Mouse (Mus musculus): ENCODE results near the gene Rrp1. TPM values are rescaled to one million over a fixed set of nuclear protein-coding genes. Genes with fewer than 3 reads are reported as not detected.

Rrp1 gene
- polyA plus RNA-seq, 1 experiment = 132 TPM

DNA sequence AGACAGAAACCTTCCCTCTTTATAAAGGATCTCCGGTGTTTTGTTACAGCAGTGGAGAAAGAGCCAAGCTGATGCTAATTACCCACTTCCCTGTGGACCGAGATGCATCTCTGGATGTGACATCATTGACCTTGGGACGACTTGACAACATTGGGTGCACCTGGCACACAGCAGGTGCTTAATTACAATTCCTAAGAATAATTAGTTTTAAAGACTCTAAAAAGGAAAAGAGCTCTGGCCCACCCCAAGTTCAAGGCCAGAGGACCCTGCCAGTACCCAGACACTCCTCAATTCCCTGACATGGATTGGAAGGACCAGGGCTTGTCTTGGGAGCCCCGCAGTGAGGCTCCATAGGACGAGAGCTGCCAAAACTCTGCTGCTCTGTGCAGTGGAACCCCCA is 28.8 kb upstream of the Rrp1 start:
- H3K36me3 ChIP-seq (ENCODE audit: control insufficient read depth, insufficient read depth, low read length, poor library complexity, severe bottlenecking) = no peaks in the 10 kb centered on the region
- H3K27me3 ChIP-seq (ENCODE audit: control insufficient read depth, insufficient read depth, low read length, poor library complexity, severe bottlenecking) = no peaks in the 10 kb centered on the region
- no peak overlapping the region for H3K27ac ChIP-seq (ENCODE audit: insufficient read depth, low read length)
- TF ChIP-seq CTCF (IDR thresholded peaks at IDR 0.05; ENCODE audit: low read depth, low read length) (no peak), POLR2A (IDR thresholded peaks at IDR 0.05; ENCODE audit: insufficient read depth, low read length) (no peak), EP300 (IDR thresholded peaks at IDR 0.05; ENCODE audit: insufficient read depth, low read depth, low read length) (no peak)
- H3K4me1 ChIP-seq (ENCODE audit: control insufficient read depth, insufficient read depth, low read length) = peaks cover 1% of the 10 kb centered on the region
- no peaks in the 10 kb centered on the region for H3K9me3 ChIP-seq (replicated peaks; ENCODE audit: control insufficient read depth, insufficient read depth, low read length, poor library complexity, severe bottlenecking)
- no peak overlapping the region for H3K9ac ChIP-seq (ENCODE audit: low read depth, poor library complexity, severe bottlenecking)
- H3K4me3 ChIP-seq (ENCODE audit: low read depth, low read length) = no peak overlapping the region

DNA sequence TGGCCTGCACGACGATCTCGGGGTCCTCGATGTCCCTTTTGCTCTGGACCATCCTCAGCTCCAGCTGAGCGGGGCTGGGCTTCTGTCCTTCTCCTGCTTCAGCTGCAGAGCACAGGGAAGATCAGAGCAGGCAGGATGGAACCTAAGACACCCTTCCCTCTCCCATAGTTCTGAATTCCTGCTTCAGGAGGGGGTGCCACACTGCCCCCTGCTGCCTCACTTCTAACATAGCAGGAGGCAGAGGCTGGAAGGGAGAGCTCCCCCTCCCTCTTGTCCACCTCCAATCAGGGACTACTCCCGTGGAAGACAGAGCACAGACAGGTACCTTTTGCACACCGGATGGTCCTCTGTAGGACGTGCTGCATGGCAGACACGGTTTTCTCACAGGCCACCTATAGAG is 28.0 kb upstream of the Rrp1 start:
- no peak overlapping the region for H3K9ac ChIP-seq (ENCODE audit: low read depth, poor library complexity, severe bottlenecking)
- peaks cover 1% of the 10 kb centered on the region for H3K4me1 ChIP-seq (ENCODE audit: control insufficient read depth, insufficient read depth, low read length)
- no peak overlapping the region for H3K27ac ChIP-seq (ENCODE audit: insufficient read depth, low read length)
- no peaks in the 10 kb centered on the region for H3K9me3 ChIP-seq (replicated peaks; ENCODE audit: control insufficient read depth, insufficient read depth, low read length, poor library complexity, severe bottlenecking)
- H3K4me3 ChIP-seq (ENCODE audit: low read depth, low read length) = no peak overlapping the region
- TF ChIP-seq CTCF (IDR thresholded peaks at IDR 0.05; ENCODE audit: low read depth, low read length) = peak; percentile 79
- TF ChIP-seq EP300 (IDR thresholded peaks at IDR 0.05; ENCODE audit: insufficient read depth, low read depth, low read length) = no peak
- no peaks in the 10 kb centered on the region for H3K27me3 ChIP-seq (ENCODE audit: control insufficient read depth, insufficient read depth, low read length, poor library complexity, severe bottlenecking)
- no peaks in the 10 kb centered on the region for H3K36me3 ChIP-seq (ENCODE audit: control insufficient read depth, insufficient read depth, low read length, poor library complexity, severe bottlenecking)

DNA sequence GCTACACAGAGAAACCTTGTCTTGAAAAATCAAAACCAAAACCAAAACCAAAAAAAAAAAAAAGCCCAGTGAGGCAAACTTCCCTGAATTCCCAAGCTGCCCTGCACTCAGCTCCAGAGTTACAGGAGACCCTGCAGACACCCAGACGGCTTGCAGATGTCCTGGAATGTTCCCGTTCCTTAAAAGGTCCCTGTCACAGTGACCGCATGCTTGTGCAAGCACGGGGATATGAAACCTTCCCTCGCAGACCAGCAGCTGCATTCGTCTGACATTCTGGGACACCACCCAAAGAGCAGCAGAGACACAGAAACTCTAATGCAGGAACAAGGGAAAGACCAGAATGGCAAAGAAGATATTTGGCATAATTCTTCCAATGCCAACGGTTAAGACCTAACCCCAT is 27.1 kb upstream of the Rrp1 start:
- Histone ChIP-seq H3K27me3 (ENCODE audit: control insufficient read depth, insufficient read depth, low read length, poor library complexity, severe bottlenecking) (no peaks in the 10 kb centered on the region), H3K9ac (ENCODE audit: low read depth, poor library complexity, severe bottlenecking) (no peak overlapping the region), H3K27ac (ENCODE audit: insufficient read depth, low read length) (no peak overlapping the region), H3K36me3 (ENCODE audit: control insufficient read depth, insufficient read depth, low read length, poor library complexity, severe bottlenecking) (no peaks in the 10 kb centered on the region), H3K4me1 (ENCODE audit: control insufficient read depth, insufficient read depth, low read length) (peaks cover 1% of the 10 kb centered on the region), H3K4me3 (ENCODE audit: low read depth, low read length) (no peak overlapping the region), H3K9me3 (replicated peaks; ENCODE audit: control insufficient read depth, insufficient read depth, low read length, poor library complexity, severe bottlenecking) (no peaks in the 10 kb centered on the region)
- TF ChIP-seq CTCF (IDR thresholded peaks at IDR 0.05; ENCODE audit: low read depth, low read length) (no peak), EP300 (IDR thresholded peaks at IDR 0.05; ENCODE audit: insufficient read depth, low read depth, low read length) (no peak), POLR2A (IDR thresholded peaks at IDR 0.05; ENCODE audit: insufficient read depth, low read length) (no peak)

DNA sequence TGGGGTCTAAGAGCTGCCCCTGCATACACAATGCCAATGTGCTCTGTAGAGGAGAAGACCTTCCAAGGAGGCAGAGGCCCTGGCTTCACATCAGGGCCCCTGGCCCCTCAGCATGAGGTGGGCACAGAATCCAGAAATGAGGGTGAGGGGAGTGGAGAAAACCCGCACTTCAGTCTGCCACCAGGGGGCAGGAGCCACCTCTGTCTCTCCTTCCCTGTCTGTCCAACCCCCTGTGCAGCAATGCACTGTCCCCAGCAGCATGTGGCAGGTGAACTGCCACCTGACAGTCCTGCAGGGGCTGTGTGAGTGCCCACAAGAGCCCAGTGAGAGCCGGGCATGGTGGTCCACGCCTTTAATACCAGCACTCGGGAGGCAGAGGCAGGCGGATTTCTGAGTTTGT is 26.7 kb upstream of the Rrp1 start:
- TF ChIP-seq CTCF (IDR thresholded peaks at IDR 0.05; ENCODE audit: low read depth, low read length) (peak; percentile 74), POLR2A (IDR thresholded peaks at IDR 0.05; ENCODE audit: insufficient read depth, low read length) (no peak), EP300 (IDR thresholded peaks at IDR 0.05; ENCODE audit: insufficient read depth, low read depth, low read length) (no peak)
- Histone ChIP-seq H3K27ac (ENCODE audit: insufficient read depth, low read length) (no peak overlapping the region), H3K9me3 (replicated peaks; ENCODE audit: control insufficient read depth, insufficient read depth, low read length, poor library complexity, severe bottlenecking) (no peaks in the 10 kb centered on the region), H3K4me3 (ENCODE audit: low read depth, low read length) (no peak overlapping the region), H3K9ac (ENCODE audit: low read depth, poor library complexity, severe bottlenecking) (no peak overlapping the region), H3K27me3 (ENCODE audit: control insufficient read depth, insufficient read depth, low read length, poor library complexity, severe bottlenecking) (no peaks in the 10 kb centered on the region), H3K36me3 (ENCODE audit: control insufficient read depth, insufficient read depth, low read length, poor library complexity, severe bottlenecking) (no peaks in the 10 kb centered on the region), H3K4me1 (ENCODE audit: control insufficient read depth, insufficient read depth, low read length) (peaks cover 1% of the 10 kb centered on the region)

DNA sequence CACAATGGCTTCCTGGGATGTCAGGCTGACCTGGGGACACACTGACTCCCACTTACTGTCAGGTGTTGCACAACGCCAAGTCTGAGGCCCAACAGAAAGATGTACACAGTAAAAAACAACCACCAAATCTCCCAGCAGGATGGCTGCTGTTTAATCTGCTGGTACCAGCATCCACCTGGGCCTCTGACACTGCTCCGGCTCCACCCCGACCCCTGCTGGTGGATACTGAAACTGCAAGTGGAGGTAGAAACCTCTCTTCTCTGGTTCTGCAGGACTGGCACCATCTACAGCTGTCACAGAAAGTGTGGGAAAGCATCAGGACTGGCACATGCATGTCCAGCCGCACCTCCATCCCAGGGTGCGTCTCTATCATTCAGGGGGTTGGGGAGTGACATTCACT is 25.3 kb upstream of the Rrp1 start:
- H3K9ac ChIP-seq (ENCODE audit: low read depth, poor library complexity, severe bottlenecking) = no peak overlapping the region
- H3K4me3 ChIP-seq (ENCODE audit: low read depth, low read length) = no peak overlapping the region
- no peak for TF ChIP-seq POLR2A (IDR thresholded peaks at IDR 0.05; ENCODE audit: insufficient read depth, low read length)
- peak; percentile 96 for TF ChIP-seq CTCF (IDR thresholded peaks at IDR 0.05; ENCODE audit: low read depth, low read length)
- H3K27ac ChIP-seq (ENCODE audit: insufficient read depth, low read length) = no peak overlapping the region
- H3K4me1 ChIP-seq (ENCODE audit: control insufficient read depth, insufficient read depth, low read length) = peaks cover 1% of the 10 kb centered on the region
- H3K36me3 ChIP-seq (ENCODE audit: control insufficient read depth, insufficient read depth, low read length, poor library complexity, severe bottlenecking) = no peaks in the 10 kb centered on the region
- no peaks in the 10 kb centered on the region for H3K9me3 ChIP-seq (replicated peaks; ENCODE audit: control insufficient read depth, insufficient read depth, low read length, poor library complexity, severe bottlenecking)
- H3K27me3 ChIP-seq (ENCODE audit: control insufficient read depth, insufficient read depth, low read length, poor library complexity, severe bottlenecking) = no peaks in the 10 kb centered on the region

DNA sequence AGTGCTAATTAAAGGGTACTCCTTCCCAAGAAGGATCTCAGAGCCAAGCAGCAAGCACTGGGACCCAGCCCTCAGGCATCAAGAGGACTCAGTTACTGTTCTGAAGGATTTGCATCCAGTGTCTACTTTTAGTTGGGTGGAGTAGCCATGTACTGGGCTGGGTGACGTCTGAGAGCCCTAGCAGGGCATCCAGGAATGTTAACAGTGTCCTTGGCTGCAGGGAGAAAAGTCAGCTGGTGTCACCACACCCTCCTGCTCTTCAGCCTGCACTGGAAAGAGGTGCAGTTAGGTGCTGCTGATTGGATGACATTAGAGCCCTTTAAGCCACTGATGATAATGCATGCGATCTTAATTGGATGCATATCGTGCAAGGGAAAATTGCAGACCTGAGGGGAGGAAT is 20.0 kb upstream of the Rrp1 start:
- peaks cover 2% of the 10 kb centered on the region for H3K4me1 ChIP-seq (ENCODE audit: control insufficient read depth, insufficient read depth, low read length)
- H3K27ac ChIP-seq (ENCODE audit: insufficient read depth, low read length) = no peak overlapping the region
- H3K9me3 ChIP-seq (replicated peaks; ENCODE audit: control insufficient read depth, insufficient read depth, low read length, poor library complexity, severe bottlenecking) = no peaks in the 10 kb centered on the region
- no peaks in the 10 kb centered on the region for H3K27me3 ChIP-seq (ENCODE audit: control insufficient read depth, insufficient read depth, low read length, poor library complexity, severe bottlenecking)
- H3K4me3 ChIP-seq (ENCODE audit: low read depth, low read length) = no peak overlapping the region
- peaks cover under 1% of the 10 kb centered on the region; the same call in 1 of the 2 replicates for H3K36me3 ChIP-seq (ENCODE audit: control insufficient read depth, insufficient read depth, low read length, poor library complexity, severe bottlenecking)
- no peak for TF ChIP-seq POLR2A (IDR thresholded peaks at IDR 0.05; ENCODE audit: insufficient read depth, low read length)
- TF ChIP-seq EP300 (IDR thresholded peaks at IDR 0.05; ENCODE audit: insufficient read depth, low read depth, low read length) = no peak
- TF ChIP-seq CTCF (IDR thresholded peaks at IDR 0.05; ENCODE audit: low read depth, low read length) = no peak
- no peak overlapping the region for H3K9ac ChIP-seq (ENCODE audit: low read depth, poor library complexity, severe bottlenecking)

Data from ES-Bruce4 (cell line).